Mouse (Mus musculus): Measurements from ENCODE around the gene Ctdspl. TPM values are rescaled to one million over a fixed set of nuclear protein-coding genes. Genes with fewer than 3 reads are reported as not detected.

The Ctdspl gene
- polyA plus RNA-seq, 1 experiment from 2014 or later = 11.0 TPM

- Histone ChIP-seq H3K36me3 (replicated peaks) (0 out of 2 replicates have a peak, but pooled peaks cover 4% of the 10 kb centered on the region), H3K4me1 (peaks cover 48% of the 10 kb centered on the region), H3K4me3 (0 out of 2 replicates have a peak overlapping the region, but pooled peaks have one; percentile 18), H3K27ac (replicated peaks) (no peak overlapping the region), H3K27me3 (replicated peaks; ENCODE audit: low read depth, poor library complexity, severe bottlenecking) (no peaks in the 10 kb centered on the region), H3K9me3 (no peaks in the 10 kb centered on the region)
- DNase-seq (ENCODE audit: low spot score) = peak; percentile 46
- 20% methylated on average over 13 of the region's 13 CpGs for WGBS
Measured at GRCm38 (mm10) chr9:118939410-118939809, 13.2 kb downstream of the Ctdspl start.

GRCm38 (mm10) chr9:118939831-118940230 is 13.6 kb downstream of the Ctdspl start:
- Histone ChIP-seq H3K36me3 (replicated peaks) (0 out of 2 replicates have a peak, but pooled peaks cover 4% of the 10 kb centered on the region), H3K4me1 (peaks cover 45% of the 10 kb centered on the region), H3K27ac (replicated peaks) (no peak overlapping the region), H3K9me3 (no peaks in the 10 kb centered on the region), H3K4me3 (no peak overlapping the region), H3K27me3 (replicated peaks; ENCODE audit: low read depth, poor library complexity, severe bottlenecking) (no peaks in the 10 kb centered on the region)
- WGBS = 81% methylated on average over 12 of the region's 12 CpGs
- no peak for DNase-seq (ENCODE audit: low spot score)

GRCm38 (mm10) chr9:118940591-118941207 is 14.4 kb downstream of the Ctdspl start:
- no peaks in the 10 kb centered on the region for H3K27me3 ChIP-seq (replicated peaks; ENCODE audit: low read depth, poor library complexity, severe bottlenecking)
- H3K27ac ChIP-seq (replicated peaks) = no peak overlapping the region; the same call in 1 of the 2 replicates
- 93% methylated on average over 12 of the region's 12 CpGs for WGBS
- H3K36me3 ChIP-seq (replicated peaks) = 0 out of 2 replicates have a peak, but pooled peaks cover 4% of the 10 kb centered on the region
- peaks cover 36% of the 10 kb centered on the region for H3K4me1 ChIP-seq
- no peak for DNase-seq (ENCODE audit: low spot score)
- H3K9me3 ChIP-seq = no peaks in the 10 kb centered on the region
- no peak overlapping the region for H3K4me3 ChIP-seq

GRCm38 (mm10) chr9:118942030-118942429 is 15.8 kb downstream of the Ctdspl start:
- H3K9me3 ChIP-seq = no peaks in the 10 kb centered on the region
- no peak overlapping the region for H3K4me3 ChIP-seq
- WGBS = 95% methylated on average over 4 of the region's 4 CpGs
- H3K36me3 ChIP-seq (replicated peaks) = 0 out of 2 replicates have a peak, but pooled peaks cover 4% of the 10 kb centered on the region
- no peak overlapping the region for H3K27ac ChIP-seq (replicated peaks)
- no peak for DNase-seq (ENCODE audit: low spot score)
- H3K27me3 ChIP-seq (replicated peaks; ENCODE audit: low read depth, poor library complexity, severe bottlenecking) = no peaks in the 10 kb centered on the region
- H3K4me1 ChIP-seq = peaks cover 25% of the 10 kb centered on the region

- Histone ChIP-seq H3K27me3 (replicated peaks; ENCODE audit: low read depth, poor library complexity, severe bottlenecking) (no peaks in the 10 kb centered on the region), H3K36me3 (replicated peaks) (0 out of 2 replicates have a peak, but pooled peaks cover 4% of the 10 kb centered on the region), H3K4me3 (no peak overlapping the region), H3K27ac (replicated peaks) (no peak overlapping the region), H3K9me3 (no peaks in the 10 kb centered on the region), H3K4me1 (peaks cover 27% of the 10 kb centered on the region)
- DNase-seq (ENCODE audit: low spot score) = no peak
- 75% methylated on average over 5 of the region's 5 CpGs for WGBS
Measured at GRCm38 (mm10) chr9:118943941-118944340, 17.7 kb downstream of the Ctdspl start.

GRCm38 (mm10) chr9:118944388-118944787 is 18.1 kb downstream of the Ctdspl start:
- 0 out of 2 replicates have a peak, but pooled peaks cover 4% of the 10 kb centered on the region for H3K36me3 ChIP-seq (replicated peaks)
- 73% methylated on average over 12 of the region's 12 CpGs for WGBS
- peaks cover 27% of the 10 kb centered on the region for H3K4me1 ChIP-seq
- H3K27me3 ChIP-seq (replicated peaks; ENCODE audit: low read depth, poor library complexity, severe bottlenecking) = no peaks in the 10 kb centered on the region
- DNase-seq (ENCODE audit: low spot score) = no peak
- H3K4me3 ChIP-seq = no peak overlapping the region
- no peak overlapping the region for H3K27ac ChIP-seq (replicated peaks)
- no peaks in the 10 kb centered on the region for H3K9me3 ChIP-seq

- no peak overlapping the region for H3K4me3 ChIP-seq
- no peaks in the 10 kb centered on the region for H3K27me3 ChIP-seq (replicated peaks; ENCODE audit: low read depth, poor library complexity, severe bottlenecking)
- no peaks in the 10 kb centered on the region for H3K9me3 ChIP-seq
- WGBS = 81% methylated on average over 5 of the region's 5 CpGs
- H3K36me3 ChIP-seq (replicated peaks) = peaks cover 14% of the 10 kb centered on the region
- peaks cover 42% of the 10 kb centered on the region for H3K4me1 ChIP-seq
- no peak overlapping the region for H3K27ac ChIP-seq (replicated peaks)
- no peak for DNase-seq (ENCODE audit: low spot score)
Measured at GRCm38 (mm10) chr9:118948486-118948885, 22.2 kb downstream of the Ctdspl start.

GRCm38 (mm10) chr9:118949124-118949523 is 22.9 kb downstream of the Ctdspl start:
- peaks cover 36% of the 10 kb centered on the region for H3K4me1 ChIP-seq
- DNase-seq (ENCODE audit: low spot score) = no peak
- no peaks in the 10 kb centered on the region for H3K9me3 ChIP-seq
- 87% methylated on average over 8 of the region's 8 CpGs for WGBS
- no peaks in the 10 kb centered on the region for H3K27me3 ChIP-seq (replicated peaks; ENCODE audit: low read depth, poor library complexity, severe bottlenecking)
- H3K27ac ChIP-seq (replicated peaks) = no peak overlapping the region
- H3K36me3 ChIP-seq (replicated peaks) = peaks cover 15% of the 10 kb centered on the region
- no peak overlapping the region for H3K4me3 ChIP-seq

- 58% methylated on average over 4 of the region's 4 CpGs for WGBS
- Histone ChIP-seq H3K36me3 (replicated peaks) (peaks cover 19% of the 10 kb centered on the region), H3K9me3 (no peaks in the 10 kb centered on the region), H3K27ac (replicated peaks) (no peak overlapping the region; the same call in 1 of the 2 replicates), H3K4me3 (no peak overlapping the region), H3K27me3 (replicated peaks; ENCODE audit: low read depth, poor library complexity, severe bottlenecking) (no peaks in the 10 kb centered on the region), H3K4me1 (peaks cover 34% of the 10 kb centered on the region)
- no peak for DNase-seq (ENCODE audit: low spot score)
Measured at GRCm38 (mm10) chr9:118949654-118950053, 23.4 kb downstream of the Ctdspl start.

- Histone ChIP-seq H3K9me3 (0 out of 2 replicates have a peak, but pooled peaks cover 3% of the 10 kb centered on the region), H3K27ac (replicated peaks) (peak overlapping the region; percentile 51; the same call in 1 of the 2 replicates), H3K36me3 (replicated peaks) (peaks cover 23% of the 10 kb centered on the region), H3K4me3 (no peak overlapping the region), H3K27me3 (replicated peaks; ENCODE audit: low read depth, poor library complexity, severe bottlenecking) (no peaks in the 10 kb centered on the region), H3K4me1 (peaks cover 34% of the 10 kb centered on the region)
- DNase-seq (ENCODE audit: low spot score) = no peak
- WGBS = 57% methylated on average over 10 of the region's 10 CpGs
Measured at GRCm38 (mm10) chr9:118950061-118950460, 23.8 kb downstream of the Ctdspl start.

- 26% methylated on average over 2 of the region's 2 CpGs for WGBS
- H3K36me3 ChIP-seq (replicated peaks) = peaks cover 24% of the 10 kb centered on the region
- no peak overlapping the region for H3K4me3 ChIP-seq
- peaks cover 34% of the 10 kb centered on the region for H3K4me1 ChIP-seq
- peak overlapping the region; percentile 51 for H3K27ac ChIP-seq (replicated peaks)
- peak; percentile 55 for DNase-seq (ENCODE audit: low spot score)
- 0 out of 2 replicates have a peak, but pooled peaks cover 3% of the 10 kb centered on the region for H3K9me3 ChIP-seq
- H3K27me3 ChIP-seq (replicated peaks; ENCODE audit: low read depth, poor library complexity, severe bottlenecking) = no peaks in the 10 kb centered on the region
Measured at GRCm38 (mm10) chr9:118950751-118951150, 24.5 kb downstream of the Ctdspl start.

- Histone ChIP-seq H3K4me1 (peaks cover 34% of the 10 kb centered on the region), H3K9me3 (0 out of 2 replicates have a peak, but pooled peaks cover 3% of the 10 kb centered on the region), H3K4me3 (no peak overlapping the region), H3K27me3 (replicated peaks; ENCODE audit: low read depth, poor library complexity, severe bottlenecking) (no peaks in the 10 kb centered on the region), H3K27ac (replicated peaks) (no peak overlapping the region), H3K36me3 (replicated peaks) (peaks cover 27% of the 10 kb centered on the region)
- 85% methylated on average over 7 of the region's 7 CpGs for WGBS
- DNase-seq (ENCODE audit: low spot score) = no peak
Measured at GRCm38 (mm10) chr9:118951381-118951780, 25.1 kb downstream of the Ctdspl start.

GRCm38 (mm10) chr9:118952180-118952579 is 25.9 kb downstream of the Ctdspl start:
- no peak for DNase-seq (ENCODE audit: low spot score)
- 0 out of 2 replicates have a peak, but pooled peaks cover 3% of the 10 kb centered on the region for H3K9me3 ChIP-seq
- H3K4me3 ChIP-seq = no peak overlapping the region
- peaks cover 29% of the 10 kb centered on the region for H3K36me3 ChIP-seq (replicated peaks)
- no peak overlapping the region for H3K27ac ChIP-seq (replicated peaks)
- H3K4me1 ChIP-seq = peaks cover 34% of the 10 kb centered on the region
- 93% methylated on average over 16 of the region's 16 CpGs for WGBS
- no peaks in the 10 kb centered on the region for H3K27me3 ChIP-seq (replicated peaks; ENCODE audit: low read depth, poor library complexity, severe bottlenecking)

Data from embryonic facial prominence, embryonic 10.5 days (tissue).